Mouse (Mus musculus) ES-E14 (cell line): Measurements from ENCODE around the gene Gm2663.

Experiments
- CHD2 ChIP-seq: IDR thresholded peaks from 2 replicates; pipeline ENCODE4 v1.6.1; 2014; ENCODE audit warnings: mild to moderate bottlenecking, low read depth, low read length, inconsistent platforms
- ZNF384 ChIP-seq: IDR thresholded peaks from 2 replicates; pipeline ENCODE4 v1.6.1; 2012; ENCODE audit warnings: low read depth, low read length, inconsistent platforms

DNA sequence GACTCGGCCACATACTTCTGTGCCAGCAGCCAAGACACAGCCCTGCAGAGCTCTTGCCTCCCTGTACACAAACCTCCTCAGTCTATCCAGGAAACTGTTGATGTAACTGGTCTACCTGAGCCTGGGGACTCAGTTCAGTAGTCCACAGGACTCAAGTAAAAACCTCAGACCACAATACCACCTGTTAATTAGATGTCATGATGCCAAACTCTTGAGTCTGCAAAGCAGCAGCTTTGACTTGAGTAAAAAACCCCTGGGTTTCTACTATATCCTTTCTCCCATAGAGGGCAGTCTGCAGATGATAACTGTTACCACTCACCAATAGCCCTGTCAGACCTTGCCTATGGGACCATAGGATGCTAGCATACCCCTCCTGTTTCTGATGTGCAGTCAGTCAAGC lies 48.7 kb upstream of the Gm2663 start:
- TF ChIP-seq ZNF384 (no peak), CHD2 (no peak)
